Comparison of ENCODE assay signal across 8 mouse cellular contexts in the genomic region with DNA sequence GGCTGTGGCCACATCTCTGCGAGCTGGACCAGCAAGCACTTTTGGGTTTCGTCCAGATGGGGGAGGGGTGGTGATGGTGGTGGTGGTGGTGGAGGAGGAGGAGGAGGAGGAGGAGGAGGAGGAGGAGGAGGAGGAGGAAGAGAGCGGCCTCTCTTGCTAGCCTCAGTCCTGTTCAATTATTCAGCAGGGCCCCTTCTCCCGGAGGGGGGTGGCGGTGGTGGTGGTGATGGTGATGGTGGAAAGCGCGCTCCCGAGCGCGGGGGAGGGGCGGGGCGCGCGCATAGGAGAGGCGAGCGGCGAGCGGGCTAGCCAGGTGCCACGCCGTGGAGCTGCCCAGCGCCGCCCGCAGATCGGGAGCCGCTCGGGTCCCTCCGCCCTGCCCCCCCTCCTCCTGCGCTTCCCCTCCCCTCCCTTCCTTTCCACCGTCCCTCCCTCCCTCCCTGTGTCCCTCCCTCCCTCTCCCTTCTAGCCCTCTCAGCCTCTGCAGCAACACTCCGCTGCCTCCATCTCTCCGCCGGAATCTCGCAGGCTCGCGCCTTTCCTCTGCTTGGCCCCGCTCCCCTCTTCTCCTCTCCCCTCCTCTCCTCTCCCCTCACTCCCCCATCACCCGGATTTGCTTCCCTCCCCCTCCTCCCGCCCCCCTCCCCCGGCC. TPM values are rescaled to one million over a fixed set of nuclear protein-coding genes. Genes with fewer than 3 reads are reported as not detected.
DNase-seq lines count a peak whose midpoint lies in the region; ATAC-seq lines count a peak whose summit lies in the region.

No protein-coding gene starts in this region.

- no peak for DNase-seq in kidney, adult 11 months
- DNase-seq in cerebellum, adult 9-11 months = peak; percentile 91
- peak; percentile 68 to 72 for DNase-seq in layer of hippocampus, postnatal 36 days
- DNase-seq in urinary bladder, postnatal 25 days (ENCODE audit: low spot score) = no peak
- no peak for DNase-seq in spleen, postnatal 14 days (ENCODE audit: low spot score in 2 of 2)

- peak overlapping the region; percentile 97 for H3K4me2 ChIP-seq in kidney, embryonic 15.5 days
- peak overlapping the region; percentile 81 for H3K4me2 ChIP-seq in heart, embryonic 13.5 days
- H3K4me2 ChIP-seq in midbrain, embryonic 15.5 days = peak overlapping the region; percentile 64

- H3K27me3 ChIP-seq in kidney, embryonic 15.5 days = peaks cover 94% of the 10 kb centered on the region
- H3K27me3 ChIP-seq in heart, embryonic 13.5 days (replicated peaks) = peaks cover 98% of the 10 kb centered on the region
- H3K27me3 ChIP-seq in midbrain, embryonic 15.5 days (replicated peaks) = no peaks in the 10 kb centered on the region

- H3K36me3 ChIP-seq in kidney, embryonic 15.5 days = no peaks in the 10 kb centered on the region
- H3K36me3 ChIP-seq in heart, embryonic 13.5 days = no peaks in the 10 kb centered on the region
- no peaks in the 10 kb centered on the region for H3K36me3 ChIP-seq in midbrain, embryonic 15.5 days (replicated peaks)

- no peaks in the 10 kb centered on the region for H3K9me3 ChIP-seq in kidney, embryonic 15.5 days (replicated peaks)
- no peaks in the 10 kb centered on the region for H3K9me3 ChIP-seq in heart, embryonic 13.5 days
- no peaks in the 10 kb centered on the region for H3K9me3 ChIP-seq in midbrain, embryonic 15.5 days

- no peak overlapping the region for H3K27ac ChIP-seq in kidney, embryonic 15.5 days
- no peak overlapping the region for H3K27ac ChIP-seq in heart, embryonic 13.5 days (replicated peaks)
- H3K27ac ChIP-seq in midbrain, embryonic 15.5 days = peak overlapping the region; percentile 94

- peaks cover 32% of the 10 kb centered on the region for H3K4me1 ChIP-seq in kidney, embryonic 15.5 days
- peaks cover 15% of the 10 kb centered on the region for H3K4me1 ChIP-seq in heart, embryonic 13.5 days
- H3K4me1 ChIP-seq in midbrain, embryonic 15.5 days = peaks cover 54% of the 10 kb centered on the region

- under 1% methylated on average over 35 of the region's 39 CpGs for WGBS in kidney, embryonic 15.5 days
- WGBS in heart, embryonic 13.5 days = 0% methylated on average over 20 of the region's 39 CpGs
- 0% methylated on average over 24 of the region's 39 CpGs for WGBS in midbrain, embryonic 15.5 days

- peak overlapping the region; percentile 58 for H3K4me3 ChIP-seq in kidney, embryonic 15.5 days (replicated peaks)
- peak overlapping the region; percentile 56 for H3K4me3 ChIP-seq in heart, embryonic 13.5 days
- H3K4me3 ChIP-seq in midbrain, embryonic 15.5 days = peak overlapping the region; percentile 94

- H3K9ac ChIP-seq in kidney, embryonic 15.5 days = peak overlapping the region; percentile 60
- peak overlapping the region; percentile 69 for H3K9ac ChIP-seq in heart, embryonic 13.5 days
- H3K9ac ChIP-seq in midbrain, embryonic 15.5 days = peak overlapping the region; percentile 99

- peak; percentile 41 for ATAC-seq in kidney, embryonic 15.5 days (replicated peaks; ENCODE audit: low FRiP score)
- ATAC-seq in heart, embryonic 13.5 days (ENCODE audit: extremely low read depth, insufficient number of reproducible peaks, low FRiP score, low TSS enrichment) = no peak
- ATAC-seq in midbrain, embryonic 15.5 days (replicated peaks) = peak; percentile 68

RNA-seq across cellular contexts. Expression of a gene that starts 45.6 kb away (rescaled TPM):
- 14.1 and 16.3 TPM in 2 replicates for polyA plus RNA-seq in kidney, embryonic 15.5 days (2015; fragmentation: Nextera tagmentation; extraction: Ambion mirVana)
- not detected in 2 replicates for polyA plus RNA-seq in heart, embryonic 13.5 days (2015; fragmentation: Nextera tagmentation; extraction: Ambion mirVana)
- under 1 TPM; 0.40 to 0.71 TPM for total RNA-seq in layer of hippocampus, postnatal 36 days (2021)
- polyA plus RNA-seq in midbrain, embryonic 15.5 days (2015; fragmentation: Nextera tagmentation; extraction: Ambion mirVana) = 0.17 and 0.32 TPM in 2 replicates

Comparison
In these comparisons a context has a peak if more than half of its experiments do, and no peak if none do; other contexts are left out.
1. DNase-seq: peak in cerebellum, adult 9-11 months (single experiment) and layer of hippocampus, postnatal 36 days (2 of 2); none in kidney, adult 11 months (single experiment), urinary bladder, postnatal 25 days (single experiment) and spleen, postnatal 14 days (0 of 2).
2. RNA of a gene that starts 45.6 kb away (polyA plus RNA-seq): 14.1 to 16.3 TPM in kidney, embryonic 15.5 days; 0.17 to 0.32 TPM in midbrain, embryonic 15.5 days and not detected in heart, embryonic 13.5 days; every median in the first group is over 10 times any median in the second.
3. Peak in every context shown above with its lines, with median percentiles within 50 percentile points of each other: H3K4me2 ChIP-seq, H3K4me3 ChIP-seq and H3K9ac ChIP-seq.